8 mouse cellular contexts compared by ENCODE assay signal in the genomic region with DNA sequence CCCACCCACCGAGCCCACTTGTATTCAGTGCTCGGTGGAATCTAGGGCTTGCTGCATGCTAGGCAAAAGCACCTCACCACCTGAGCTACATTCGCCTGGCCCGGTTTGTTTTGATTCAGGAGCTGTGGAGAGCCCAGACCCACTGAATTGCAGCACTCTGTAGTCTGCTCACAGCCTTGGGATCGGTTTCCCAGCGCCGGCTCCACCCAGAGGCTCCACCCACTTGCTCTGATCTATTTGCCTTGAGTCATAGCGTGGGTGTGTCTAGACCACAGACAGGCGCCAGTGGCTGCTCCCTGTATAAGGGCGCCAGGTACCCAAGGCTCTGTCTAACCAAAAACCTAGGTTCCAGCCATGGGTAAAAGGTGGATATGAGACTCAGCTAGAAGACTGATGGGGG. TPM values are rescaled to one million over a fixed set of nuclear protein-coding genes. Genes with fewer than 3 reads are reported as not detected.
DNase-seq lines count a peak whose midpoint lies in the region; ATAC-seq and TF ChIP-seq lines count a peak whose summit lies in the region.

No protein-coding gene starts in this region.

- 9% methylated on average over 10 of the region's 10 CpGs for WGBS in intestine, postnatal 0 days
- 8% methylated on average over 10 of the region's 10 CpGs for WGBS in liver, embryonic 14.5 days (ENCODE audit: insufficient replicate concordance)
- WGBS in thymus, adult 2 months: 19% methylated on average over 10 of the region's 10 CpGs

- H3K4me1 ChIP-seq in intestine, postnatal 0 days (replicated peaks; ENCODE audit: control insufficient read depth, insufficient read depth, low read length): no peaks in the 10 kb centered on the region; the same call in 1 of the 2 replicates
- peaks cover 5 to 9% of the 10 kb centered on the region in 2 experiments for H3K4me1 ChIP-seq in liver, embryonic 14.5 days (replicated peaks; ENCODE audit: control insufficient read depth in 2 of 2, insufficient read depth in 2 of 2, low read length in 1 of 2)
- H3K4me1 ChIP-seq in thymus, adult 2 months (replicated peaks; ENCODE audit: control insufficient read depth, insufficient read depth, low read length): peaks cover 28% of the 10 kb centered on the region

- H3K4me3 ChIP-seq in intestine, postnatal 0 days (ENCODE audit: low read depth, low read length): no peak overlapping the region
- no peak overlapping the region for H3K4me3 ChIP-seq in liver, embryonic 14.5 days (ENCODE audit: insufficient read depth in 1 of 2, low read depth in 2 of 2, low read length in 2 of 2)
- no peak overlapping the region for H3K4me3 ChIP-seq in thymus, adult 2 months (ENCODE audit: control insufficient read depth, insufficient read depth, low read length)

- DNase-seq in CD4-positive, CD25-positive, alpha-beta regulatory T cell, adult 2 months (ENCODE audit: low read depth, low spot score): peak; percentile 91
- DNase-seq in WW6 (ENCODE audit: low read depth, low spot score): peak; percentile 69
- DNase-seq in embryo, embryonic 9.5 days (ENCODE audit: extremely low spot score): peak; percentile 53
- DNase-seq in heart, adult 18-20 months: peak; percentile 61 to 74
- DNase-seq in liver, embryonic 14.5 days (ENCODE audit: low read depth in 3 of 3, low spot score in 3 of 3): peak; percentile 53 to 69 (median 59)
- DNase-seq in naive thymus-derived CD4-positive, alpha-beta T cell, adult 2 months (ENCODE audit: low read depth): peak; percentile 88
- DNase-seq in thymus, adult 2 months: peak; percentile 75

- peak; percentile 88 for ATAC-seq in intestine, postnatal 0 days
- peak; percentile 89 for ATAC-seq in liver, embryonic 14.5 days (ENCODE audit: insufficient read depth)

- H3K36me3 ChIP-seq in intestine, postnatal 0 days (ENCODE audit: control insufficient read depth, insufficient read depth): no peaks in the 10 kb centered on the region
- H3K36me3 ChIP-seq in liver, embryonic 14.5 days (replicated peaks; ENCODE audit: control insufficient read depth, insufficient read depth, low read depth): no peaks in the 10 kb centered on the region
- H3K36me3 ChIP-seq in thymus, adult 2 months (ENCODE audit: control insufficient read depth, insufficient read depth, low read length): no peaks in the 10 kb centered on the region

- TF ChIP-seq CTCF in intestine, postnatal 0 days (IDR thresholded peaks at IDR 0.05; ENCODE audit: low read depth): no peak
- no peak for TF ChIP-seq CTCF in liver, embryonic 14.5 days (IDR thresholded peaks at IDR 0.05; ENCODE audit: low read depth)
- TF ChIP-seq CTCF in thymus, adult 2 months (IDR thresholded peaks at IDR 0.05; ENCODE audit: borderline replicate concordance, control insufficient read depth, extremely low read depth, insufficient read depth, low read length, poor library complexity): no peak

- TF ChIP-seq EP300 in liver, embryonic 14.5 days (IDR thresholded peaks at IDR 0.05; ENCODE audit: low read depth): no peak

- peak overlapping the region; percentile 48 for H3K4me2 ChIP-seq in intestine, postnatal 0 days (replicated peaks; ENCODE audit: low read depth)
- H3K4me2 ChIP-seq in liver, embryonic 14.5 days (ENCODE audit: low read depth): peak overlapping the region; percentile 53

- TF ChIP-seq POLR2A in thymus, adult 2 months (IDR thresholded peaks at IDR 0.05; ENCODE audit: control insufficient read depth, extremely low read depth, insufficient read depth, low read length, poor library complexity): no peak

- no peak overlapping the region for H3K9ac ChIP-seq in intestine, postnatal 0 days (ENCODE audit: low read depth, low read length)
- H3K9ac ChIP-seq in liver, embryonic 14.5 days (replicated peaks): no peak overlapping the region

- no peaks in the 10 kb centered on the region for H3K27me3 ChIP-seq in intestine, postnatal 0 days (replicated peaks; ENCODE audit: control insufficient read depth, insufficient read depth, low read length)
- H3K27me3 ChIP-seq in liver, embryonic 14.5 days (ENCODE audit: control insufficient read depth, insufficient read depth, low read length): no peaks in the 10 kb centered on the region
- no peaks in the 10 kb centered on the region for H3K27me3 ChIP-seq in thymus, adult 2 months (ENCODE audit: control insufficient read depth, insufficient read depth, low read length)

- no peaks in the 10 kb centered on the region for H3K9me3 ChIP-seq in intestine, postnatal 0 days (ENCODE audit: control insufficient read depth)
- no peaks in the 10 kb centered on the region for H3K9me3 ChIP-seq in liver, embryonic 14.5 days (ENCODE audit: control insufficient read depth, low read length)

- no peak overlapping the region for H3K27ac ChIP-seq in intestine, postnatal 0 days (ENCODE audit: low read depth, low read length)
- no peak overlapping the region for H3K27ac ChIP-seq in liver, embryonic 14.5 days
- H3K27ac ChIP-seq in thymus, adult 2 months (ENCODE audit: control insufficient read depth, insufficient read depth, low read length): no peak overlapping the region

RNA-seq across cellular contexts. Expression of gene Gtf2i, which starts 36.1 kb away (rescaled TPM):
- 100 to 1,000 TPM; 188 to 197 TPM for total RNA-seq in heart, adult 18-20 months (2021)
- polyA plus RNA-seq in intestine, postnatal 0 days (2015; fragmentation: Nextera tagmentation; extraction: Ambion mirVana): 53.4 and 62.6 TPM in 2 replicates
- polyA plus RNA-seq in liver, embryonic 14.5 days (2012; rRNA removed): 19.5 and 26.5 TPM in 2 replicates
- polyA plus RNA-seq in liver, embryonic 14.5 days (2014; fragmentation: Nextera tagmentation; extraction: Ambion mirVana): 26.1 and 29.8 TPM in 2 replicates
- 131 and 136 TPM in 2 replicates for polyA plus RNA-seq in thymus, adult 2 months (2012; rRNA removed)
